Mouse (Mus musculus) hindbrain, embryonic 11.5 days (tissue): Measurements from ENCODE around the gene Adamts7. TPM values are rescaled to one million over a fixed set of nuclear protein-coding genes. Genes with fewer than 3 reads are reported as not detected.

Experiments
- ATAC-seq: fragments of 200-750 bp; cut with Nextera tagmentation; 2 replicates; pipeline ENCODE4 v1.8.0; 2017; ENCODE audit warnings: mild to moderate bottlenecking, moderate TSS enrichment, moderate library complexity; ENCODE audit not compliant: low FRiP score
- DNase-seq: peaks from one replicate; pipeline ENCODE4 v3.0.0-alpha.2; 2015; ENCODE audit warnings: low spot score
- H3K27ac ChIP-seq: fragments of 300-500 bp; sonication (generic); 2 replicates; pipeline ENCODE4 v1.5.1; 2014; ENCODE audit warnings: mild to moderate bottlenecking, low read depth, low read length
- H3K27me3 ChIP-seq: fragments of 300-500 bp; sonication (generic); 2 replicates; pipeline ENCODE4 v1.6.1; 2014; ENCODE audit warnings: mild to moderate bottlenecking, low read length, moderate library complexity, mixed read lengths; ENCODE audit not compliant: control insufficient read depth, insufficient read depth
- H3K36me3 ChIP-seq: fragments of 300-500 bp; sonication (generic); 2 replicates; pipeline ENCODE4 v1.6.1; 2014; ENCODE audit warnings: mild to moderate bottlenecking, low read length, moderate library complexity, mixed read lengths; ENCODE audit not compliant: control insufficient read depth, insufficient read depth
- H3K4me1 ChIP-seq: fragments of 300-500 bp; sonication (generic); replicated peaks from 2 replicates; pipeline ENCODE4 v1.6.1; 2014; ENCODE audit warnings: low read length, mixed read lengths; ENCODE audit not compliant: control insufficient read depth, insufficient read depth
- H3K4me2 ChIP-seq: fragments of 300-500 bp; sonication (generic); replicated peaks from 2 replicates; pipeline ENCODE4 v1.6.1; 2014; ENCODE audit warnings: mild to moderate bottlenecking, low read depth, low read length
- H3K4me3 ChIP-seq: fragments of 300-500 bp; sonication (generic); 2 replicates; pipeline ENCODE4 v1.5.1; 2014; ENCODE audit warnings: low read depth, low read length
- H3K9ac ChIP-seq: fragments of 300-500 bp; sonication (generic); 2 replicates; pipeline ENCODE4 v1.6.1; 2014; ENCODE audit warnings: low read depth, low read length
- H3K9me3 ChIP-seq: fragments of 300-500 bp; sonication (generic); 2 replicates; pipeline ENCODE4 v1.6.1; 2016; ENCODE audit warnings: low read length; ENCODE audit not compliant: control insufficient read depth
- WGBS: fragments of 180-500 bp; shearing (Covaris S2); extraction: QIAGEN DNeasy Blood & Tissue Kit; methylation state at CpG from one replicate; pipeline ENCODE4 v1.1.7; 2014; 5-methylcytosine and 5-hydroxymethylcytosine counted together
- polyA plus RNA-seq: library from polyadenylated mRNA; unstranded; fragments of >200 nt; fragmentation: Nextera tagmentation; extraction: Ambion mirVana; gene quantifications from 2 replicates; pipeline ENCODE4 v1.2.1, GENCODE M21; 2014

Adamts7 gene
- polyA plus RNA-seq, 1 experiment from 2014 or later: 10.4 TPM

- Histone ChIP-seq H3K4me1 (no peaks in the 10 kb centered on the region), H3K9me3 (no peaks in the 10 kb centered on the region), H3K9ac (no peak overlapping the region), H3K36me3 (0 out of 2 replicates have a peak, but pooled peaks cover 4% of the 10 kb centered on the region), H3K4me2 (no peak overlapping the region), H3K27ac (no peak overlapping the region), H3K4me3 (no peak overlapping the region), H3K27me3 (no peaks in the 10 kb centered on the region)
- no peak for ATAC-seq
- no peak for DNase-seq
- 77% methylated on average over 10 of the region's 10 CpGs for WGBS
Observed at GRCm38 (mm10) chr9:90198531-90199449, 35.9 kb downstream of the Adamts7 start.

DNA sequence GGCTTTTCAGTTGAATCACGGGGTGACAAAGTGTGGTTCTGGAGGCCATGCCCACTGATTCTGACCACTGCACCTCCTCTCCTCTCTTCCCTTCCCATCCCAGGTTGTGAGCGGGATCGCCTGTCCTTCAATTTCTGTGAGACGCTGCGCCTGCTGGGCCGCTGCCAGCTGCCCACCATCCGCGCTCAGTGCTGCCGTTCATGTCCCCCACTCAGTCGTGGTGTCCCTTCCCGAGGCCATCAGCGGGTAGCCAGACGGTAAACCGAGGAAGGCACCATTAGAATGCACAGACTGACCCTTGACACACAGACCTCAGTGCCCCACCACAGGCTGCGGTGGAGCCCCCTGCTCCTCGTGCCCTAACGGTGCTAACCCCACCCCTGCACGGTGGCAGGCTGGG, 36.7 kb downstream of the Adamts7 start:
- DNase-seq (no peak), ATAC-seq (no peak)
- no peak overlapping the region for H3K4me3 ChIP-seq
- no peaks in the 10 kb centered on the region for H3K9me3 ChIP-seq
- 95% methylated on average over 18 of the region's 18 CpGs for WGBS
- no peak overlapping the region for H3K27ac ChIP-seq
- no peaks in the 10 kb centered on the region for H3K4me1 ChIP-seq
- H3K4me2 ChIP-seq: no peak overlapping the region
- no peaks in the 10 kb centered on the region for H3K27me3 ChIP-seq
- H3K9ac ChIP-seq: no peak overlapping the region
- H3K36me3 ChIP-seq: 0 out of 2 replicates have a peak, but pooled peaks cover 4% of the 10 kb centered on the region

GRCm38 (mm10) chr9:90200501-90200900, 37.6 kb downstream of the Adamts7 start:
- 0 out of 2 replicates have a peak, but pooled peaks cover 4% of the 10 kb centered on the region for H3K36me3 ChIP-seq
- DNase-seq: no peak
- no peak overlapping the region for H3K4me2 ChIP-seq
- no peak for ATAC-seq
- no peaks in the 10 kb centered on the region for H3K27me3 ChIP-seq
- WGBS: 88% methylated on average over 4 of the region's 4 CpGs
- no peak overlapping the region for H3K9ac ChIP-seq
- H3K9me3 ChIP-seq: no peaks in the 10 kb centered on the region
- H3K4me1 ChIP-seq: no peaks in the 10 kb centered on the region
- no peak overlapping the region for H3K27ac ChIP-seq
- H3K4me3 ChIP-seq: no peak overlapping the region

DNA sequence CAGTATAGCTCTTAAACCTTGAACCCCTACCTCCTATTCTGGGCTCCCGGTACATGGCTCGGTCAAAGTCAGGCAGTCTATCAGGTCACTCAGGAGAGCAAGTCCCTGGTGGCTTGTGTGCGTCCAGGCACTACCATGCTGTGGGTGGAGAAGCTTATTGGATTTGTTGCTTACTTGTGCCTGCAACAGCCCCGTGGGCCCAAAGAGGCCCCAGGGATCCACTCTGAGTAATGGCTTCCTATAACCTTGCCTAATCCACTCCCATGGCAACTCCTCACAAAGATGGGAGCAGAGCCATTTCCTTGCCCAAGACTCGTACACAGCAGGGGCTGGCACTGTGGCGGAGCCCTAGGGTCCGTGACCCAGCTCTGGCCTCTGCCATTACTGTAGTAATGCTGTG, 38.2 kb downstream of the Adamts7 start:
- DNase-seq: no peak
- 0 out of 2 replicates have a peak, but pooled peaks cover 2% of the 10 kb centered on the region for H3K36me3 ChIP-seq
- no peak overlapping the region for H3K9ac ChIP-seq
- no peaks in the 10 kb centered on the region for H3K9me3 ChIP-seq
- H3K4me3 ChIP-seq: no peak overlapping the region
- ATAC-seq: no peak
- no peak overlapping the region for H3K27ac ChIP-seq
- H3K27me3 ChIP-seq: no peaks in the 10 kb centered on the region
- no peak overlapping the region for H3K4me2 ChIP-seq
- 93% methylated on average over 7 of the region's 7 CpGs for WGBS
- no peaks in the 10 kb centered on the region for H3K4me1 ChIP-seq

GRCm38 (mm10) chr9:90201541-90201940, 38.7 kb downstream of the Adamts7 start:
- no peaks in the 10 kb centered on the region for H3K9me3 ChIP-seq
- WGBS: 72% methylated on average over 4 of the region's 4 CpGs
- no peak overlapping the region for H3K27ac ChIP-seq
- no peaks in the 10 kb centered on the region for H3K27me3 ChIP-seq
- H3K4me2 ChIP-seq: no peak overlapping the region
- H3K4me1 ChIP-seq: no peaks in the 10 kb centered on the region
- no peak overlapping the region for H3K9ac ChIP-seq
- no peak overlapping the region for H3K4me3 ChIP-seq
- ATAC-seq (no peak), DNase-seq (no peak)
- 0 out of 2 replicates have a peak, but pooled peaks cover 2% of the 10 kb centered on the region for H3K36me3 ChIP-seq

- no peak for DNase-seq
- 86% methylated on average over 5 of the region's 5 CpGs for WGBS
Observed at GRCm38 (mm10) chr9:90203233-90203632, 40.4 kb downstream of the Adamts7 start.

GRCm38 (mm10) chr9:90204396-90204915, 41.6 kb downstream of the Adamts7 start:
- no peaks in the 10 kb centered on the region for H3K36me3 ChIP-seq
- ATAC-seq: no peak

More at GRCm38 (mm10) chr9:90203233-90203632, 40.4 kb downstream of the Adamts7 start:
- Histone ChIP-seq H3K27me3 (no peaks in the 10 kb centered on the region), H3K9ac (no peak overlapping the region), H3K4me2 (no peak overlapping the region), H3K9me3 (no peaks in the 10 kb centered on the region), H3K4me3 (no peak overlapping the region), H3K4me1 (no peaks in the 10 kb centered on the region), H3K27ac (no peak overlapping the region), H3K36me3 (no peaks in the 10 kb centered on the region)
- ATAC-seq: no peak

DNA sequence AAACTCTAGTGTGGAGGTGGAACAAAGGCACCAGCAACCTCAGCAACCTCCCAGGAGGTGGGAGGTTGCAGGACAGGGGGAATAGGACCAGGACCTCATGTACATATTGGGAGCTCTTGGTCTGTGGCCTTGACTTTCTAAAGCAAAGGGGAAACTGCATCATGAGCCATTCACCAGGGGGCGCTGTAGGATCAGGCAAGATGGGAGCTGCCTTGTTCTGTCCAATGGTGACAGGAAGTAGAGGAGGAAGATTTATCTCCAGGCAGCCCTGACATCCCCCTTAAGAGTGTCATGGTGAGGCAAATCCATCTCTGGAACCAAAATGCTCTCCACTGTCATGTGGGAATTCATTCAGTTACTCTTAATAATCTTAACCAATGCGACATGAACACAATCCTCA, 43.6 kb downstream of the Adamts7 start:
- Histone ChIP-seq H3K27ac (no peak overlapping the region), H3K36me3 (no peaks in the 10 kb centered on the region), H3K9me3 (no peaks in the 10 kb centered on the region), H3K27me3 (no peaks in the 10 kb centered on the region), H3K4me3 (no peak overlapping the region), H3K4me1 (no peaks in the 10 kb centered on the region), H3K9ac (no peak overlapping the region), H3K4me2 (no peak overlapping the region)
- DNase-seq: peak; percentile 87
- 44% methylated on average over 2 of the region's 2 CpGs for WGBS
- ATAC-seq: peak; percentile 68

More at GRCm38 (mm10) chr9:90204396-90204915, 41.6 kb downstream of the Adamts7 start:
- H3K9ac ChIP-seq: no peak overlapping the region
- H3K9me3 ChIP-seq: no peaks in the 10 kb centered on the region
- no peaks in the 10 kb centered on the region for H3K4me1 ChIP-seq
- H3K4me3 ChIP-seq: no peak overlapping the region
- no peak overlapping the region for H3K27ac ChIP-seq
- WGBS: 69% methylated on average over 8 of the region's 8 CpGs
- H3K4me2 ChIP-seq: no peak overlapping the region
- no peaks in the 10 kb centered on the region for H3K27me3 ChIP-seq
- peak; percentile 15 for DNase-seq
